Mouse (Mus musculus) thymus, adult 2 months (tissue): ENCODE measurements around the gene Hinfp.

ENCODE experiments used
- CTCF ChIP-seq: fragments of 200-500 bp; IDR thresholded peaks from 2 replicates; pipeline ENCODE4 v1.5.1; 2012; ENCODE audit warnings: mild to moderate bottlenecking, control low read depth, low read length, moderate library complexity, borderline replicate concordance; ENCODE audit not compliant: control insufficient read depth, poor library complexity, insufficient read depth; ENCODE audit errors: extremely low read depth
- POLR2A ChIP-seq: fragments of 200-500 bp; IDR thresholded peaks from 2 replicates; pipeline ENCODE4 v1.6.1; 2012; ENCODE audit warnings: mild to moderate bottlenecking, low read length, control low read depth, moderate library complexity; ENCODE audit not compliant: control insufficient read depth, poor library complexity, insufficient read depth; ENCODE audit errors: extremely low read depth

DNA sequence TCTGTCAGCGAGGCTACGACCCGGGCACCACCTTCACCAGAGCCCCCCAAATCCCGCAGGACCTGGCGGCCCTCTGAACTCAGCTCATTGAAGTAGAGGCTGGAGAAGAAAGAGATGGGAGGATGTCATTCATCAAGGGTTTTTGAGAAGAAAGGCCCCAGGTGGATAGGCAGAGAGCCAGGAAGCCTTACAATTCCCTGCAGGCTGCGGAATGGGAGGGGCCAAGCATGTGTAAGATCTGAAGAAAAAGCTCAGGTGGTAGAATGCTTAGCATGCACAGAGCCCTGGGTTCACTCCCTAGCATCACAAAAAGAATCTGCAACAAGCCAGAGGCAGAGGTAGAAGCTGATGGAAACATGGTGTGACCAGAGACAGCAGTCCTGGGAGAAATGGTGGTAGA, 52.0 kb downstream of the Hinfp start:
- TF ChIP-seq POLR2A (no peak), CTCF (no peak)
